Mouse (Mus musculus) ovary, adult 18-20 months (tissue): ENCODE measurements around the gene Dnase1l1.

Source experiments
- DNase-seq: peaks from one replicate; pipeline ENCODE4 v3.0.0; 2022; ENCODE audit warnings: low spot score, mixed read lengths

Dnase1l1 gene

DNA sequence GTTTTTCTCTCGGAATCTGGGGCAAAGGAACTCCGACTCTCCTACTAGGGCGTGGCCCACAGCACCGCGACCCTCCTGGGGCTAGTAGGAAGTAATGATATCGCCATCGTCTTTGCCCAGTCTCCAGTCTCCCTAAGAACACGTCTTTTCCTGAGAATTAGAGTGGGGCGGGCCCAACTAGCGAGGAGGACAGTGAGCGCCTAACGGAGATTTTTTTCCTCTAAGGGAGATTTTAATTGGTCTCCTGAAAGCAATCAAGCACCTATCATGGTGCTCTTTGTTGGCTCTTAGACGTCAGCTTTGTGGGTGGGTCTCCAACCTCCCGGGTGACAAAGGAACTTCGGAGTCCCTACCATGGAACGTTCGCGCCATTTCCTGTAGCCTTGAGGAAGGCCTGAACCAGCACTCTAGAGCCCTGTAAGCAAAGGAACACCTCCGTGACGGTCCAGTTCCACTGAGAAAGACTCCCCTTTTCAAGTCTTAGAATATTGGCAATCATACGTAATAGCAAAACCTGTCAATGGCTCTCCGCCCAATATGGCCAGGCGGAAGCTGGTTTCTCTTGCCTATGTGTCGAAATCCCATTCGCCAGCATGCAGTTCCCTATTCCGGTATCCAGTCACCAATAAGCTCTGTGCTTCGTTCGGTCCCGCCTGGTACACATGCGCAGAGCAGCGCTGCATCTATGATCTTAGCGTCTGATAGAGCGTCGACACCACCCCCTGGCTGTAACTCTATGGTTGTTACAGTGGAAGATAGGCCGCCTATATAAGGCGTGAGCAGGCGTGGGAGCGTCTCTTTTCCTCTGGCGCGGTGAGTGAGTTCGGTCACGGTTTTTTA, 11.9 kb downstream of the Dnase1l1 start, which contains the start of gene Rpl10:
Gene Rpl10 (plus strand): TSS at position 751 of the 840 bp plus-strand sequence.
- DNase-seq, result peak; percentile 93

DNA sequence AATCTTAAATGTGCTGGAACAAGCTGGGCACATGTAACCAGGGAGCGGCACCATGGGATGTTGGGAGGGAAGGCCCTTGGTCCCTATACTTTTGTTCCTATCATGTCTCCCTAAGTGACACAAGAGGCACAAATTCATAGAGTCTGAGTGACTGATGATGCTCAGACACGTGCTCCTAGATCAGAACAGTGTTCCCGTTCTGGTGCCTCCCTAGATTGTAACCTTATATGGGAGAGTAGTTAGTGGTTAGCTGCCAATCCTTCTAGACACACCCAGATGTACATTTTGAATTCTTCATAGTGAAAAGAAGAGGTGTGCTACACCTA, 12.4 kb downstream of the Dnase1l1 start:
- DNase-seq, result no peak

DNA sequence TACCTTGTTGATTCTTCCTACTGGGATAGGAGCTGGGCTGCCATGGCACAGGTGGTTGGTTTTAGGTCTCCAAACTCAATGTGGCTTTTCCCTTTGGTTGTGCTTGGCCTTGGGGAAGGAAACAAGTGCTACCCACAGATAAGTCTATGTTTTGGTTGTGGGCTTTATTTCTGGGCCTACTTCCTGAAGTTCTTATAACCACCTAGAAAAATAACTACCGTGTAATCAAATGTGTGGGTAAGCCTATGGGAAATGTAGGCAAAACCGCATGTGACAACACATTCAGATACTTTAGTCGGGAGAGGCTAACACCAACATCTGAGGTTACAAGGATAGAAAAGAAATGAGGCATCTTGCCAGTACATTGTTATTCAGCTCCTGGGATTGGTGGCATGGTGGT, 24.4 kb downstream of the Dnase1l1 start:
- DNase-seq, result no peak

DNA sequence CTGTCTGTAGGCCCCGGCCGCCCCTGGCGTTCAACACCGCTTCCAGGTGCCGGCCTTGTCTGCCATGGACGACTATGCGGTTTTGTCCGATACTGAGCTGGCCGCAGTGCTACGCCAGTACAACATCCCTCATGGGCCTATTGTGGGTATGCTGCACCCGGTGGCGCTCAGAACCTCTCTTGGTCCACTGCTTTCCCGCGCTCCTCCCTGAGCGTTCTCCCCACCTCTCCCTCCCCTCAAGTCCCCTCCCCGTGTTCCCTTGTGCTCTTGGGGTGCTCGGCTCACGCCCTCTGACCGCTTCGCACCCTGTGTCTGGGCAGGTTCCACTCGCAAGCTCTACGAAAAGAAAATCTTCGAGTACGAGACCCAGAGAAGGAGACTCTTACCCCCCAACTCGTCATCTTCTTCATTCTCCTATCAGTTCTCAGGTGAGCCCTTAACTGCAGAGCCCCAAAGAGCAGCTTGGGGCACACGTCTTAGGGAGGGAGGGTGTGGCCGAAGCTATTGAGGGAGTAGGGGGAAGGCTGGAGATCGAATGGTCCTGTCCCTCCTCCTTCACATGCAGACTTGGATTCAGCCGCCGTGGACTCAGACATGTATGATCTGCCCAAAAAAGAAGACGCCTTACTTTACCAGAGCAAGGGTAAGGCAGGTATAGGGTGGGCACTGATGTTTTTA, 27.1 kb downstream of the Dnase1l1 start:
- DNase-seq, result no peak

DNA sequence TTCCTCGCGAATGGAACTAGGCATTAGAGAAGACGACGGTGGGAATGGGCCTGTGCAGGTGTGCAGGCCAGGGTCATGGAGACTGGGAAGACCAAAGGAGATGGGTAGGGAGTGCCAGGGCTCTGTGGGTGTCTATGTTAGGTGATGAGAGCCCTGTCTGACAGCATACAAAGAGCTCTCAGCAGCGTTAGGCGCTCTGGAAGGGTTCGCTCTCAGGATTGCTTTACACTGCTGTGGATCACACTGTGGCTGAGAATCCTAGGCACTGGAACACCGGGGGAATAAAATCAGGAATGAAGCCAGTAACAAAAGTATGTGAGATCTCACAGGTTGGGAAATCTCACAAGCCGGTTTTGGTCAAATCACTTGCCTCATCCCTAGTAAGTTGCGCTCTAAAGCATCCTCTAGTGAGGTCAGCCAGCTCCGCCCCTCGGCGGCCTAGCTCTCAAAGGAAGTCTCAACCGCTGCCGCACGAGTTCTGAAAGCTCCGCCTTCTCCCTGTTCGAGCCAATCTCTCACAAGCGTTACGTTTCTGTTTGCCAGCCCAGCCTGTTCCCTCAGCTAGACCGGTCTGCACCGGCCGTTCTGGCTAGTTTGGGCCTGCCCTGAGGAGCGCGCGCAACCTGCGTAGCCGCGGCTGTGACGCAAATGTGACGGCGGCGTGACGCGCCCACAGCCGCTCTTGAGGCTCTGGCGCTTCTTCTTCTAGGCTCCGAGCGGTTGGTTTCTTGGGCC, 27.8 kb downstream of the Dnase1l1 start, which contains the start of gene Emd:
Gene Emd (plus strand): TSS at position 535 of the 735 bp plus-strand sequence.
- DNase-seq, result peak; percentile 89

DNA sequence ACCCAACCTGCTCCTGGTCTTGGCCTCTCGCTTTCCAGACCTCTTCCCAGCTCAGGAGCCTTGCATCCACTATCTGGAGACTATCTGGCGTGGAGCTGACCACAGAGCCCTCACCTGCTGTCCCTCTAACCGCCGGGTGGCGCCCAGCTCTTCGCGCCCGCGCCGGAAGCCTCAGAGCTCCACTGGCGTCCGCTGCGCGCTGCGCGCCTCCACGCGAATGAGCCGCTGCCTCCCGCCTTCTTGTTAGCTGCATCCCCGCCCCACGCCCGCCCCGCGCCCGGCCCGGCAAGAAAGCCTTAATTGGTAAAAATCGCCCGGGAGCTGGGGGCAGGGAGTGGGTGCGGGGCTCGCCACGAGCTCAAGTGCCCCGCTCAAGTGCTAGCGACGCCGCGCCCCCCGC, 32.5 kb downstream of the Dnase1l1 start, which contains the start of gene Flna:
Gene Flna (minus strand): TSS at position 206 of the 400 bp plus-strand sequence.
- peak; percentile 42 for DNase-seq

DNA sequence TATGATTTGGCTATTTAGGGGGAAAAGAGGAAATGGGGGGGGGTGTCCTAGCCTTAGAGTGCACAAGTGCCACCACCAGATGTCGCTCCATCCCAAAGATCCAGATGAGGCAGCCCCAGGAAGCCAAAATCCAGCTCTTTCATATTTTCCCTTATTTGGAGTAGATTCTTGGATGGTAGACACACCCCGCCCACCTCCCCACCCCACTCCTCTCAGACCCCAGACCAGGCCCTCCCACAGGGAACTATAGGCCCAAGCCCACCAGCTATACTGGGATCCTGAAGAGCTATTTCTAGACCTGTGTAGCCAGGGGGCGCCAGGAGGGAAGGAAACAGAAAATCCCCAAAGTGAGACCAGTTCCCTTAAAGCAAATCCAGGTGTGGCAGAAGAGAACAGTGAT, 33.5 kb downstream of the Dnase1l1 start:
- DNase-seq, result no peak

DNA sequence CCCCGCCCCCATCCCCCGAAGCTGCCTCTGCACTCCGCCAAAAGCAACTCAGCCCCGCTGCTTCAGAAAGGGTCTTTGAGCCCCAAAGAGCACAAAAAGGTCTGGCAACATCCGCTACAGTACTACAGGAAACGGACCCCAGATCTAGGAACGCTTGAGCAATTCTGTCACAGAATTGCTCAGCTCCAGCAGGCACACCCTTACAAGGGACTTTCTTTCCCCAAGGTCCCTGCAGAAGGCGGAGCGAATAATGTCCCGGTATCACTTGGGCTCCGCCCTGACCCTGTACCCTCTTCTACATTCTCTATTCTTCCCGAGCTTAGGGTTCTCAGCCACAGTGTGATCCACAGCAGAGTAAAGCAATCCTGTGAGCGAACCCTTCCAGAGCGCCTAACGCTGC, 35.4 kb downstream of the Dnase1l1 start:
- DNase-seq, result no peak

DNA sequence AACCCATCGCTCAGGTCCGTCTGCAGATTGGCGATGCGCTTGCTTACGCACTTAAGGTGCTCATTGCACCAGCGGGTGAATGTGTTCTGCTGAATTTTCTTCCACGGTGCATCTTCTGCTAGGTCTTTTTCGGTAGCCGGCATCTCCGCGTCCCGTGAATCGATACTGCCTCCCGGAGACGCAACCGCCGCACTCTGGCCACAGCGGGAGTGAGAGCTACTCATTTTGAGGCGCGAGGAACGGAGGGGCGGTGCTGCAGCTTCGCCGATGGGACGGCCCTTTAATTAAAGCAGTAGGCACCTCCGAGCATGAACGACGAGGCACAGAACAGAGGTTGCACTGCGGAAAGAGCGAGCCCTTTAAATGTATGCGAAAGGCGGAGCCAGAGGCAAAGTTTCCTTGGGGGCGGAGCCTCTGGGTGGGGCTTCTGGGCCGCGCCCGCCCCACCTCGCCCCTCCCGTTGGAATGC, 35.9 kb downstream of the Dnase1l1 start:
- DNase-seq, result peak; percentile 89

DNA sequence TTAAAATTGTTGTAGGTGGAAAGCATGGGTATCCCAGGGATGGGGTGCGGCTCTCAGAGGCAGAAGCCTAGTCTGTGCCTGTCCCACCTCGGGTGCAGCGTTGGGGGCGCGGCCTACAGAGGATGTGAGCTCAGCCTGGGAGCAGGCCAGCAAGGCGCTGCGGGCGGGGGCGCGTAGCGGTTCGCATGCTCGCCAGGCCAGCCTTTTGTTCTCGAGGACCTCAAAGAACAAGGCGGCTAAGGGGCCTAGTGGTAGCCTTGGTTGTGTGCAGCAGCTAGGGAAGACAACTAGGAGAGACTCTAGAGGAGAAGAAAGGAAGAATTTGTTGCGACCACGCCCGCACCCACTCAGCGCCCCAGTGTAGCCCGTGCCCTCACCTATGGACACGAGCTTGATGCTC, 36.5 kb downstream of the Dnase1l1 start:
- DNase-seq, result peak; percentile 71

DNA sequence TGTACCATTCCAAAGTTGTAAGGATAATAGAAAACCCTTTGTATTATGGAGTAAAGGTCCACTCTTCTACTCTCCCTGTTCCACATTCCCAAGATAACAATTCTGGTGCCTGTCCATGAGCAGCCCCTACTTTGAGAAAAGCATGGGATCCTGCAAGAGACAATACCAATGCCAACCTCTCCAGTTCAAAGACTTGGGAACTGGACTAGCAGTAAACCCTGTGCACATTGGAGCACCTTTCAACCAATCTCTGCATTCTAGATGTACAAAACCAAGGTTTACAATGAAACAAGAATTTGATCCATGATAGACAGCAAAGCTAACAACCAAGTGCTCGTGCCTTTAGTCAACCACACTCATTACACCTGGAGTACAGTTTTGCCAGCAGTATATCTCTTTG, 37.0 kb downstream of the Dnase1l1 start:
- no peak for DNase-seq

DNA sequence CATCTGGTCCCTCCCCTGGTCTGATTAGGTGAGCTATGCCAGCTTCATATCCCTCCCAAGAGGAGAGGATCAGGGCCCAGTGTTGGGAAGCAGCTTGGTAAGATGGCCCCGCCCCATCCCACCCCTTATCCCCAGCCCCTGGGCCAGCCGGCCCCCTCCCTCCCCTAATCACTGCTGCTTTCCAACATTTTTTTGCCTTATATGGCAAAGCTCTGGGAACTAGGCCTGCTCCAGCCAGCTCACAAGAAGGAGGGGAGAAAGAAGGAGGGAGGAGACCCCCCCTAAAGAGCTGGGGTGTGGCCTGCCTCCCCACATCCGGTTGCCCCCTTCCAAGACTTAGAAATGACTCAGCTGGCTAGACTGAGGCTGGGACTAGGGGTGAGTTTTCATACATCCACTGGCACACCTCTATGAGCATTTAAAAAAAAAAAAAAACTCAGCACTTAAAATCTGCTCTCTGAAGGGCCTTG, 37.5 kb downstream of the Dnase1l1 start:
- DNase-seq, result peak; percentile 70

DNA sequence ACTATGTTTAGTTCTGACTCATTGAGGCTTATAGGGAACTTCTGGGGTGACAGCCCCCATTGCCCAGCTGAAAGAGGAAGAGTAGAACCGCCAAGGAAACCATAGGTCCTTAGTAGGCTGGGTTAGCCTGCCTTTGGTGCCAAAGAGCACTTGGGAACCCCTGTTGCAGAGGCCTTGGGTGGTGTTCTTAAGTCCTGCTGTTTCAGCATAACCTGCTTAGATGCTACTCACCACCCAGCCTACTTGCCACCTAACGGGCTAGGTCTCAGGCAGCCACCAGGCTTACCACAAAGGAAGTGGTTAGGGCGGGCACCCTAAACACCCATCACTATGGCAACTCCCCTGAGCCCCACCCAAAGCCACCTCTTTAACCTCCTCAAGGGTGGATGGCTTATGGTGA, 38.3 kb downstream of the Dnase1l1 start:
- DNase-seq, result no peak

DNA sequence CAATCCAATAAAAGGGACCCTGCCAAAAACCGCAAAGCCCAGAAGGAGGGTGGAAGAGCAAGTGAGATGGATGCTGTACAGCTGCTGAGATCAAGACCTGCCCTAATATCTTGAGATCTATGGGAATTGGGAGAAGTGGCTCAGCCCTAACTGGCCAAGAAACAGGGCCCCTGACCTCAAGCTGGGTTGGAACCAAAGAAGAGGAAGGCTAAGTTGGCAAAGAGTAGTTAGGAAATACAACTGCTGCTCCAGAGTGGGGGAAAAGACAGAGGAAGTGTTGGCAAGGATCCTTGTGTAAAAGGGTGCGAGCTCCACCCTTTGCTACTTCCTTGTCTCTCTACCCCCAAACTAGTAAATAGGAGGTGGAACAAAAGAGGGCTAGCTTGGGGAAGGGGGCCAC, 38.7 kb downstream of the Dnase1l1 start:
- no peak for DNase-seq

DNA sequence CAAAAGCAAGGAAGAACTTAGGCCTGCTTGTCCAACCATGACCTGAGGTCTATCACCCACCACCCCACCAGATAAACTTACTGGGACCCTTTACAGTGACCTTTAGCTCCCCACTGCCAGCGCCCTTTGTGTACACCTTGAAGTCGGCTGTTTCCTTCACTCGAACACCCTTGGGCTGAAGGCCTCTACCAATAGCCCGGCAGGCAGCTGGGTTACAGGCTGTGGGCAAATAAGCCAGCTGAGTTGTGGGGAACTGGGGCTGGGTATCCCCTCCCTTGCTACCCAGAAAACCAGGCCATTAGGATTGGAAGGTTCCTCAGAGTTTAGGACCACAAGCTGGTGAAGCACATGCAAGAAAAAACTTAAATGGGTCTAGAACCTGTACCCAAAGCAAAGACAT, 41.8 kb downstream of the Dnase1l1 start:
- DNase-seq, result no peak

DNA sequence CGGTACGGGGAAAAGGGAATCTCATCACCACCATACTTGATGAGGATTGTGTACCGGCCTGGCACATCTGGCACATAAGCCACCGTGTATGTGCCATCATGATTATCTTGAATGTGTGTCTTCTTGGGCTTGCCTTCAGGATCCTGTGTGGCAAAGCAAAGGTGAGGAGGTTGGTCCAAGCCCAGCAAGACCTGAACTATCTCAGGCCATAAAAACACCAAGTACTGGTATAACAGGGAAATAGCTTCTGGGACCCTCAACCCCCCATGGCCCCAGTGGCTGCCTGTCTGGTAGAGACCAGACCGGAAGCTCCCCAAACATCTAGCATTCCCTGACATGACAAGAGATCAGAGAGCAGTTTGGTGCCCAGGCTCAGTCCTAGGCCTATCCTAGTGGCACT, 48.9 kb downstream of the Dnase1l1 start:
- DNase-seq, result no peak

DNA sequence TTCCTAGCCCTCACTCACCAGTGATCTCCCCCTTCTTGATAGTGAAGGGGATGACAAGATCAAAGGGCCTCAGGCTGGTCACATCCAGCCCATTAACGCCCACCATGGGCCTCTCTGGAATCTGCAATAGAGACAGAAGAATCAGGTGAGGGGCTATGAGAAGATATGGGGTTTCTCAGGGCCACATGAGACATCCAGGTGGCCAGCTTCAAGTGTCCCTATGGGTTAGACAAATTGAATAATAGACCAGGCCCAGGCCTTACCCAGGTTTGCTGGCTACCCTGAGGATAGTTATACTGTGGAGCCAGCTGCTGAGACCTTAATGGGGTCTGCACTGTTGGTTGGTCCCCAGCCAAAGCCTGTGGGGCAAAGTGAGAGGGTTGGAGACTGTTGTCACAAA, 52.1 kb downstream of the Dnase1l1 start:
- DNase-seq, result no peak
